Mouse (Mus musculus) lung, postnatal 14 days (tissue): ENCODE data around the gene Rufy3.
A peak's percentile ranks its signal among the peaks of the same experiment; 100 is the strongest.

Experiments used
- DNase-seq: peaks from one replicate; pipeline ENCODE4 v3.0.0; 2021

Gene Rufy3

GRCm38 (mm10) chr5:88575506-88576338 is 10.9 kb downstream of the Rufy3 start:
- DNase-seq, result peak; percentile 13

- DNase-seq, result no peak
Measured at GRCm38 (mm10) chr5:88580681-88581080, 15.8 kb downstream of the Rufy3 start.

- DNase-seq, result no peak
Measured at GRCm38 (mm10) chr5:88581343-88581742, 16.5 kb downstream of the Rufy3 start.

DNA sequence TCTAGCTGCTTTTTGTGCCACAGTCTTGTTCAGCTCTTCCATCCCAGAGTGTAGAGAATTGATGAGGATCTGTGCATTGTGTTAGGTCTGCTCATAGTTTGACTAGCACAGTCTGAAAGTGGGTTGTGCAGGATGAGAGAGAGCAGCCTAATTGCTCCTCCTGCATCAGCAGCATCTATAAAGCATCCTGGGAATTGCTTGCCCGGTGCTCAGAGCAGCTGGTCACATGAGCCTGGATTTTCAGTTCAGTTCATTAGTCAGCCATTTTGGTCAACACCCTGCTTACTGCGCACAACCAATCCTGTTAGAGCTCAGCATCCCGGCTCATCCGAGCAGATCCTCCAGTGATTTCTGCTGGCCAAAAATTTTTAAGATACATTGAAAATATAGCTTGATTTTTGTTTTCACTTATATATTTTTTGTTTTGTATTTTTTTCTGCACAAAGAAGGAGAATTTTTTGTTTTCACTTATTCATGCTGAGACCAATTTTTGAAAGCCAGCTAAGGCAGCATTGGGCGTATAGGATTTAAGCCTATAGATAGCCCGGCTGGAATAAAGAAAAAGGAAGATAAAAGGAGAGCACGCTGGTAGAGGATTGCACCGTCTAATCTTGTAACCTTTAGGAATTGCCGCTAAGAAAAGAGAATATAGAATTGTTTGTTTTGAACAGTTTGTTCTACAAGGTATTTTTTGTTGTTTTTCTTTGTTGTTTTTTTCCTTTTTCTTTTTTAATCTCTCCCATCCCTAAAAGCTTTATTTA is 18.6 kb downstream of the Rufy3 start:
- DNase-seq, result no peak

DNA sequence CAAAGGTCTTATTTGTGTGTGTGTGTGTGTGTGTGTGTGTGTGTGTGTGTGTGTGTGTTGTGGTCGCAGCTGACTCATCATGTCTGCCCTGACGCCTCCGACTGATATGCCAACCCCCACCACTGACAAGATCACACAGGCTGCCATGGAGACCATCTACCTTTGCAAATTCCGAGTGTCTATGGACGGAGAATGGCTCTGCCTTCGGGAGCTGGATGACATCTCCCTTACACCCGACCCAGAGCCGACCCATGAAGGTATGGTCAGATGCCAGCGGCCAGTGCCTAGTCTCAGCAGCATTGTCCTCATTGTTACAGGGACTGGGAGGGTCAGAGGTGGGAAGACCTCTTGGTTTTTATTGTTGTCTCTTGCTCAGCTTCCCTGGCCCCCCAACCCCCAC is 19.2 kb downstream of the Rufy3 start:
- DNase-seq, result no peak

GRCm38 (mm10) chr5:88586407-88587174 is 21.8 kb downstream of the Rufy3 start:
- peak; percentile 8 for DNase-seq

DNA sequence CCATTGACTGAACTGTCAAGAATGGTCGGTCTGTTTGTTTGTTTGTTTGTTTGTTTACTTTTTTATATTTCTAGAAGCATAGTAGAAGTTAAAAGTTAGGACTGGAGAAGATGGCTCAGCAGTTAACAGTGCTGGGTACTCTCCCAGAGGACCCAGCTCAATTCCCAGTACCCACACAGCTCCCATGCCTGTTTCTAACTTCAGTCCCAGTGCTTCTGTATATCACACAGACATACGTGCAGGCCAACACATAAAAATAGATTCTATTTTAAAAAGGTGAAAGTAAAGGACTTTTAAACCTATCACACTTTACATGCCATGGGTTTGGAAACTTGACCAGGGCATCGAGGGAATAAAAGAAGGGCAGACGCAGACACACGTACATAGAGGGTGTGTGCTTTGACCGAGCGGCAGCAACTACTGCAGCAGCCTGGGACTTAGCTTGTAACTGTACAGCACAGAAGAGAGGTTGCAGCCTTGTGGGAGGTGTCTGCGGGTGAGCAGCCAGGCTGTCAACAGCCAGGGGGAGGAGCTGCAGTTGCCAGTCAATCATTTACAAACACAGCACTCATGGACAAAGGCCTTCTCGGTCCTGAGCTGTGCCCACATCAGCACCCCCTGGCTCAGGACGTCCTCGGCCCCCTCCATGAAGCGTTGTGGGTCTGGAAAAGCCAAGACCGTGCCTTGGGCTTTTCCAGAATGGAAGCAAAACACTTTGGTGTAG is 22.5 kb downstream of the Rufy3 start:
- peak; percentile 28 for DNase-seq

DNA sequence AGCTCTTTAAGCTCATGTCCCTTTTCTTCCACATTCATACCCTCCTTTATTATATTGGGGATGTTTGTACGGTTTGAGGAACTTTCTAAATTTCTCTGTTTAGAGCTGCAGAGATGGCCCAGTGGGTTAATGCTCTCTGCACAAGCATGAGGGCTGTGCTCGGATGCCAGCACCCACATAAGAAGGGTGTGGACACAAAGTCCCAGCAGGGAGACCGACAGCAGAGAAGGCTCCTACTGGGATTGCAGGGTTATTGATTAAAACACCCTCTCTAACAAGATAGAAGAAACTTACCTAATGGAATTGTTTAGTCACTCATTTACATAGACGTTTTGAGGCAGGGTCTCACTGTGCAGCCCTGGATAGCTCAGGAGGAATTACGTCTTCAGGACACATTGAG is 23.6 kb downstream of the Rufy3 start:
- no peak for DNase-seq

DNA sequence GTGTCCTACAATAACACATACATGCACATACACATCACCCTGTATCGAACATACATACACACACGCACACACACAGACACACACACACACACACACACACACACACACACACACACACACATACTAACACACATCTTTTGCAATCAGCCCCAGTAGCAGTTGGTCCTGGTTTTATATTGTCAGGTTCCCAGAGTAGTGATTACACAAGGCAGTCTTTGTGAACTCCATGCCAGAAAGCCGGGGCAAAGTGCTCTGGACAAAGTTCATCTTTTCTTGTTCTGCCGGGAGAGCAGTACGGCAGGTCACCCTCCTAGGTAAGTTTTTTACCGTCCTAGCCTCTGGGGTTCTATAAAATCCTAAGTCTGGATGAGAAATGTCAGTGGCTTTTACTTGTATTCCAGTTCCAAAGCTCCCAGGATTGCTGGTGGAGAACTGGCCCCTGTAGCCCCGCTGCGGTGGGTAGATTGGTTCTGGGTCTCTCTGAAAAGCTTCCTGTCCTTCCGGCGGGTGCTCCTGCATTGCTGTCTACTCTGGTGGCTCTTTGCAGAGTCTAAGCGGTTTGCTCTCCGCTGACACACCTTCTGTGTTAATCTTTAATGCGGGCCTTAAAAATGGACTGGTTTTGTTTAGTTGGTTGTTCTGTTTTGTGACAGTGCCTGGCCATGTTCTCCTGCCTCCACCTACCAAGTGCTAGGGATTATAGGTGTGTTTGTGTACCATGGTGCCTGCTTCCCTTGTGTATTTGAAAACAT is 28.8 kb downstream of the Rufy3 start:
- no peak for DNase-seq

DNA sequence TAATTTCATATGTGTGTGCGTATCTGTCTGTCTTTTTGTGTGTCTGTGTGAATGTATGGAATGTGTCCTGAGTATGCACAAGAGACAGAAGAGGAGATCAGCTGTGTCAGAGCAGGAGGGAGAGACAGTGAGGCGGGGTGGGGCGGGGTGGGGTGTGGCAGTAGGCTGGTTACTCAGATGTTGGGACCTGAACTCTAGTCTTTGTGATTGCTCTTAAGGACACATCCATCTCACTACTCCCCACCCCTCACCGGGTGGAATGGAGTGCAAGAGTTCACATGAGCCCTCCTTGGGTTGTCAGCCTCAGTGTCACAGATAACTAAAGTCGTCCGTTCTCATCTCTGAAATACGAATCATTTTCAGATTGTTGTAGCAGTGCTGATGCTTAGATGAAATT is 29.3 kb downstream of the Rufy3 start:
- no peak for DNase-seq

- DNase-seq, result no peak
Measured at GRCm38 (mm10) chr5:88595537-88596455, 31.0 kb downstream of the Rufy3 start.

GRCm38 (mm10) chr5:88598961-88599360 is 34.1 kb downstream of the Rufy3 start:
- no peak for DNase-seq

GRCm38 (mm10) chr5:88602030-88602429 is 37.2 kb downstream of the Rufy3 start:
- no peak for DNase-seq

DNA sequence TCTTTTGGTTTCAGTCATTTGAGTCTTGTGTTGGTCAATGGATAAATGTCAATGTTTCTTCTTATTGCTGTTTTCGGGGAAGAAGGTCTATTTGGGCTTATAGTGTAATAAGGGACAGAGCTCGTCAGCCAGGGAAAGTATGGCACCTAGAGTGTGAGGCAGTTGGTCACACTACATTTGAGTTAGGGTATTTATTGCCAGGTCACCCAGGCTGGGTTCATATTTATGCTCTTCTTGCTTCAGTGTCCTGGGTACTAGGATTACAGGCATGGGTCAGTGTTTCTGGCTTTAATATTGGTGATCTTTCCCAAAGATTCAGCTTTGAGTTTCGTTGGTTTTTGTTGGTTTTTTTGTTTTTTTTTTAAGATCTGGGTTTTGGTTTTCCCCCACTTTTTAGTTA is 37.9 kb downstream of the Rufy3 start:
- no peak for DNase-seq

DNA sequence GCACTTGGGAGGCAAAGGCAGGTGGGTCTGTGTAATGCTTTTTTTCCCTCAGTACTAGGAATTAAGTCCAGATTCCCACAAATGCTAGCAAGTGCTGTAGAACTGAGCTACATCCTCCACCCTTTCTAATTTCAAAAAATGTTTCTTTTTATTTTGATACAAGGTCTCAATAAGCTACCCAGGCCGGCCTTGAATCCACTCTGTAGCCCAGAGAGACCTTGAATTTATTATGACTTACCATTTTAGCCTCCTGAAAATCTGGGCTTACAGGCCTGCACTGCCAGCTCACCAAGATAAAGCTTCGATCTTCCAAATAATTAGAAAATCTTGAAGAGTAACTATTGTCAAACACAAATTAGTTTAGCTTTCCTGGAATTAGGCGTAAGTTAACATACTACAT is 39.2 kb downstream of the Rufy3 start:
- DNase-seq, result no peak

GRCm38 (mm10) chr5:88604641-88605358 is 40.0 kb downstream of the Rufy3 start:
- DNase-seq, result no peak

DNA sequence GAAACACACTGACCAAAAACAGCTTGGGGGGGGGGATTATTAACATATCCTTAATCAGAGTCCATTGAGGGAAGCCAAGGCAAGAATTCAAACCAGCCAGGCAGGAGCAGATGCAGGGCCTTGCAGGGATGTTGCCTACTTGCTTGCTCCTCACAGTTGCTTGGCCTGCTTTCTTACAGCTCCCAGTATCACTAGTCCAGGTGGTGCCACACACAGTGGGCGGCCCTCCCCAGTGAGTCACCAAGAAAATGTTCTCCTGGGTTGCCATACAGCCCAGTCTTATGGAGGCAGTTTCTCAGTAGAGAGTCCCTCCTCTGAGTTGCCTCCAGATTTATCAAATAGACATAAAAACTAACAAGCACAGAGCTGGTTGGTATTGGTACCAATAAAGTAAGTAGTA is 49.3 kb downstream of the Rufy3 start:
- DNase-seq, result no peak

DNA sequence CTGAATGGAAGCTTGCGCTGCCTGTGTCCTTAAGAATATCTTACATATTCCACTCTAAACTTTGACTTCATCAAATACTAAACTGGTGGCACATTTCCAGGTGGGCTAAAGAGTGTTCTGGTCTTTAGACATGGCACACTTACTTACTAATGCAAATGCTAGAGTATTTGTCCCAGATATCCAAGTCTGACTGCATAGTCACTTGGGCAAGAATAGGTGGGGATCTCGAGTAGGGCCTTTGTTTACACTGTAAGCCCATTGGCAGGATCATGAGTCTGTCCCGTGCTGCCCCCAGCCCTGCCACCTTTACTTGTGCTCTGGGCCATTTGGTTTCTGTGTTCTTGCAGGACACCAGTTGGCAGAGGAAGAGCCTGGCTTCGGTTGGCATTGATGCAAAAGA is 52.1 kb downstream of the Rufy3 start:
- DNase-seq, result no peak

GRCm38 (mm10) chr5:88627545-88627944 is 62.7 kb downstream of the Rufy3 start:
- DNase-seq, result no peak

DNA sequence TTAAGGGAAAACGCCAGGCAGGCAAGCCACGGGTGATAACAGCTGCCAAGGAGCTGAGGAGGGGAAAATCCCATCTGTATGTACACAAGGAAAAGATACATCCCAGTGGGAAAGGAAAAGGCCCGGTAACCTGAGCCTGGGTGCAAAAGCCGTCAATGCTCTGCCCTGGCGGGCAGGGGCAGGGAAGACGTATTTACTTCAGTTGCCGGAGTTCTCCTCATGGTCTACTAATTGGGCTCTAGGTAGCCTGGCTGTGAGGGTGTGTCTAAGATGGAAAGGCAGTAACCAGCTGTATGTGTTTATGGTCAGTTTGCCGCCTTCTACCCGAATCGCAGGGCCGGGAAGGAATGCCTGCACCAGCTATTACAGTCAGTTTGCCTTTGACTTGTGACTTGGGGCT is 64.3 kb downstream of the Rufy3 start:
- no peak for DNase-seq
